Mouse (Mus musculus) E14TG2a.4 (cell line): ENCODE results near the gene Setd1b.

Source experiments
- CTCF ChIP-seq: conservative IDR thresholded peaks from 2 replicates; pipeline ENCODE4 v1.5.1; 2014; ENCODE audit warnings: low read length
- NANOG ChIP-seq: IDR thresholded peaks from 2 replicates; pipeline ENCODE4 v1.6.1; 2014; ENCODE audit warnings: borderline replicate concordance, low read length, mixed read lengths

- TF ChIP-seq CTCF: no peak
- TF ChIP-seq NANOG: no peak
Measured at GRCm38 (mm10) chr5:123117773-123118172, 24.2 kb upstream of the Setd1b start.
